Mouse (Mus musculus) embryonic facial prominence, embryonic 11.5 days (tissue): ENCODE results near the gene Ripor3. TPM values are rescaled to one million over a fixed set of nuclear protein-coding genes. Genes with fewer than 3 reads are reported as not detected.
"Not testable (repeated sequence)": the region's sequence is repeated elsewhere in the genome, so short reads cannot be mapped to it uniquely, and the experiment has no call there.

Experiments
- ATAC-seq: fragments of 200-750 bp; cut with Nextera tagmentation; replicated peaks from 2 replicates; pipeline ENCODE4 v1.8.0; 2017; ENCODE audit warnings: low read depth; ENCODE audit not compliant: insufficient number of reproducible peaks, low FRiP score, low TSS enrichment
- DNase-seq: peaks from one replicate; pipeline ENCODE4 v3.0.0-alpha.2; 2015; ENCODE audit warnings: low spot score
- H3K27ac ChIP-seq: fragments of 300-500 bp; sonication (generic); replicated peaks from 2 replicates; pipeline ENCODE4 v1.5.1; 2014; ENCODE audit warnings: mild to moderate bottlenecking, low read depth, low read length, control low read depth
- H3K27me3 ChIP-seq: fragments of 300-500 bp; sonication (generic); 2 replicates; pipeline ENCODE4 v1.6.1; 2014; ENCODE audit warnings: mild to moderate bottlenecking, low read length, moderate library complexity, mixed read lengths; ENCODE audit not compliant: control insufficient read depth, insufficient read depth
- H3K36me3 ChIP-seq: fragments of 300-500 bp; sonication (generic); replicated peaks from 2 replicates; pipeline ENCODE4 v1.6.1; 2014; ENCODE audit warnings: low read depth, mild to moderate bottlenecking, low read length, moderate library complexity, mixed read lengths; ENCODE audit not compliant: control insufficient read depth, insufficient read depth
- H3K4me1 ChIP-seq: fragments of 300-500 bp; sonication (generic); 2 replicates; pipeline ENCODE4 v1.6.1; 2014; ENCODE audit warnings: low read length, mixed read lengths; ENCODE audit not compliant: control insufficient read depth, insufficient read depth
- H3K4me2 ChIP-seq: fragments of 300-500 bp; sonication (generic); 2 replicates; pipeline ENCODE4 v1.6.1; 2014; ENCODE audit warnings: low read depth, mild to moderate bottlenecking, control low read depth, low read length, moderate library complexity
- H3K4me3 ChIP-seq: fragments of 300-500 bp; sonication (generic); 2 replicates; pipeline ENCODE4 v1.5.1; 2014; ENCODE audit warnings: low read depth, low read length, control low read depth
- H3K9ac ChIP-seq: fragments of 300-500 bp; sonication (generic); replicated peaks from 2 replicates; pipeline ENCODE4 v1.6.1; 2014; ENCODE audit warnings: mild to moderate bottlenecking, control low read depth, low read length
- H3K9me3 ChIP-seq: fragments of 300-500 bp; sonication (generic); replicated peaks from 2 replicates; pipeline ENCODE4 v1.6.1; 2016; ENCODE audit warnings: mild to moderate bottlenecking, low read length, inconsistent platforms, mixed read lengths; ENCODE audit not compliant: control insufficient read depth
- WGBS: fragments of 180-500 bp; shearing (Covaris S2); extraction: QIAGEN DNeasy Blood & Tissue Kit; methylation state at CpG from one replicate; pipeline ENCODE4 v1.1.7; 2014; 5-methylcytosine and 5-hydroxymethylcytosine counted together
- polyA plus RNA-seq: library from polyadenylated mRNA; unstranded; fragments of >200 nt; fragmentation: Nextera tagmentation; extraction: Ambion mirVana; gene quantifications from 2 replicates; pipeline ENCODE4 v1.2.1, GENCODE M21; 2014

Ripor3 gene
- polyA plus RNA-seq, result 0.69 and 0.77 TPM in 2 replicates

GRCm38 (mm10) chr2:168009936-168010668, at the start of gene Ripor3:
TSS of gene Ripor3 (minus strand) at chr2:168010618.
- Histone ChIP-seq H3K9ac (no peak within 1 kb of the TSS; the same call in 1 of the 2 replicates), H3K4me1 (peaks cover 12% of the 10 kb centered on the region; the same call in 1 of the 2 replicates), H3K27me3 (no peaks in the 10 kb centered on the region), H3K36me3 (no peaks in the 10 kb centered on the region), H3K27ac (peak within 1 kb of the TSS; percentile 47; the same call in 1 of the 2 replicates), H3K4me3 (no peak within 1 kb of the TSS), H3K4me2 (no peak within 1 kb of the TSS), H3K9me3 (no peaks in the 10 kb centered on the region)
- WGBS, result 31% methylated on average over 9 of the region's 9 CpGs
- ATAC-seq (no peak), DNase-seq (peak; percentile 69)

GRCm38 (mm10) chr2:168059200-168059790, 48.9 kb upstream of the Ripor3 start:
- Histone ChIP-seq H3K4me3 (no peak overlapping the region), H3K9ac (no peak overlapping the region), H3K27me3 (no peaks in the 10 kb centered on the region), H3K9me3 (no peaks in the 10 kb centered on the region), H3K27ac (no peak overlapping the region), H3K4me2 (no peak overlapping the region), H3K4me1 (peaks cover 3% of the 10 kb centered on the region; the same call in 1 of the 2 replicates), H3K36me3 (no peaks in the 10 kb centered on the region)
- 77% methylated on average over 6 of the region's 6 CpGs for WGBS
- no peak for ATAC-seq
- DNase-seq, result no peak

GRCm38 (mm10) chr2:168058488-168059199, 48.2 kb upstream of the Ripor3 start:
- no peak for DNase-seq

GRCm38 (mm10) chr2:168057876-168058275, 47.5 kb upstream of the Ripor3 start:
- ATAC-seq, DNase-seq, H3K36me3 ChIP-seq, H3K27ac ChIP-seq, H3K27me3 ChIP-seq, H3K4me1 ChIP-seq, H3K9ac ChIP-seq, H3K9me3 ChIP-seq, H3K4me3 ChIP-seq, H3K4me2 ChIP-seq: not testable (repeated sequence)
- 53% methylated on average over 2 of the region's 2 CpGs for WGBS

More at GRCm38 (mm10) chr2:168058488-168059199, 48.2 kb upstream of the Ripor3 start:
- H3K4me3 ChIP-seq, result no peak overlapping the region
- H3K27ac ChIP-seq, result no peak overlapping the region
- H3K27me3 ChIP-seq, result no peaks in the 10 kb centered on the region
- no peak overlapping the region for H3K4me2 ChIP-seq
- H3K4me1 ChIP-seq, result peaks cover 3% of the 10 kb centered on the region; the same call in 1 of the 2 replicates
- no peaks in the 10 kb centered on the region for H3K36me3 ChIP-seq
- ATAC-seq, result no peak
- no peak overlapping the region for H3K9ac ChIP-seq
- no peaks in the 10 kb centered on the region for H3K9me3 ChIP-seq
- 26% methylated on average over 13 of the region's 13 CpGs for WGBS

GRCm38 (mm10) chr2:168056666-168056933, 46.2 kb upstream of the Ripor3 start:
- no peak overlapping the region for H3K4me3 ChIP-seq
- no peak overlapping the region for H3K4me2 ChIP-seq
- no peak overlapping the region for H3K27ac ChIP-seq
- DNase-seq (peak; percentile 58), ATAC-seq (no peak)
- H3K27me3 ChIP-seq, result no peaks in the 10 kb centered on the region
- no peaks in the 10 kb centered on the region for H3K36me3 ChIP-seq
- no peak overlapping the region for H3K9ac ChIP-seq
- 39% methylated on average over 8 of the region's 8 CpGs for whole genome bisulfite sequencing
- peaks cover 3% of the 10 kb centered on the region; the same call in 1 of the 2 replicates for H3K4me1 ChIP-seq
- H3K9me3 ChIP-seq, result no peaks in the 10 kb centered on the region

GRCm38 (mm10) chr2:168055910-168056665, 45.7 kb upstream of the Ripor3 start:
- no peak for ATAC-seq
- no peak overlapping the region for H3K4me3 ChIP-seq
- H3K27me3 ChIP-seq, result no peaks in the 10 kb centered on the region
- no peak overlapping the region for H3K9ac ChIP-seq
- no peaks in the 10 kb centered on the region for H3K36me3 ChIP-seq
- H3K27ac ChIP-seq, result no peak overlapping the region
- peaks cover 3% of the 10 kb centered on the region; the same call in 1 of the 2 replicates for H3K4me1 ChIP-seq
- DNase-seq, result peak; percentile 59
- H3K4me2 ChIP-seq, result no peak overlapping the region
- no peaks in the 10 kb centered on the region for H3K9me3 ChIP-seq
- 19% methylated on average over 14 of the region's 14 CpGs for WGBS

- H3K36me3 ChIP-seq, result no peaks in the 10 kb centered on the region
- WGBS, result 93% methylated on average over 11 of the region's 11 CpGs
- H3K4me1 ChIP-seq, result peaks cover 4% of the 10 kb centered on the region
- no peak overlapping the region for H3K9ac ChIP-seq
- H3K4me3 ChIP-seq, result no peak overlapping the region
- no peak overlapping the region for H3K4me2 ChIP-seq
- H3K27me3 ChIP-seq, result peaks cover 7% of the 10 kb centered on the region
- no peak for ATAC-seq
- DNase-seq, result no peak
- H3K9me3 ChIP-seq, result no peaks in the 10 kb centered on the region
- no peak overlapping the region for H3K27ac ChIP-seq
Observed at GRCm38 (mm10) chr2:168054142-168054541, 43.7 kb upstream of the Ripor3 start.
